Mouse (Mus musculus) heart, embryonic 12.5 days (tissue): ENCODE results near the gene Amdhd2. TPM values are rescaled to one million over a fixed set of nuclear protein-coding genes. Genes with fewer than 3 reads are reported as not detected.
A peak's percentile ranks its signal among the peaks of the same experiment; 100 is the strongest.

Source experiments
- ATAC-seq: fragments of 200-750 bp; cut with Nextera tagmentation; 2 replicates; pipeline ENCODE4 v1.8.0; 2017; ENCODE audit warnings: moderate TSS enrichment, moderate library complexity; ENCODE audit not compliant: insufficient number of reproducible peaks, low FRiP score
- H3K27ac ChIP-seq: fragments of 300-500 bp; sonication (generic); 2 replicates; pipeline ENCODE4 v1.5.1; 2016; ENCODE audit warnings: mild to moderate bottlenecking, moderate library complexity; ENCODE audit not compliant: poor library complexity, severe bottlenecking
- H3K27me3 ChIP-seq: fragments of 300-500 bp; sonication (generic); replicated peaks from 2 replicates; pipeline ENCODE4 v1.6.1; 2016; ENCODE audit warnings: mild to moderate bottlenecking, moderate library complexity
- H3K36me3 ChIP-seq: fragments of 300-500 bp; sonication (generic); 2 replicates; pipeline ENCODE4 v1.6.1; 2016; ENCODE audit warnings: mild to moderate bottlenecking, moderate library complexity
- H3K4me1 ChIP-seq: fragments of 300-500 bp; sonication (generic); replicated peaks from 2 replicates; pipeline ENCODE4 v1.6.1; 2016; ENCODE audit warnings: mild to moderate bottlenecking
- H3K4me2 ChIP-seq: fragments of 300-500 bp; sonication (generic); 2 replicates; pipeline ENCODE4 v1.6.1; 2016; ENCODE audit warnings: mild to moderate bottlenecking, moderate library complexity
- H3K4me3 ChIP-seq: fragments of 300-500 bp; sonication (generic); 2 replicates; pipeline ENCODE4 v1.5.1; 2016; ENCODE audit warnings: mild to moderate bottlenecking
- H3K9ac ChIP-seq: fragments of 300-500 bp; sonication (generic); 2 replicates; pipeline ENCODE4 v1.6.1; 2016; ENCODE audit warnings: mild to moderate bottlenecking, moderate library complexity
- H3K9me3 ChIP-seq: fragments of 300-500 bp; sonication (generic); replicated peaks from 2 replicates; pipeline ENCODE4 v1.6.1; 2016; ENCODE audit warnings: mild to moderate bottlenecking, moderate library complexity
- WGBS: fragments of 180-500 bp; shearing (Covaris S2); methylation state at CpG from one replicate; pipeline ENCODE4 v1.1.7; 2016; 5-methylcytosine and 5-hydroxymethylcytosine counted together
- polyA plus RNA-seq: library from polyadenylated mRNA; unstranded; fragments of >200 nt; fragmentation: Nextera tagmentation; extraction: Ambion mirVana; gene quantifications from 2 replicates; pipeline ENCODE4 v1.2.1, GENCODE M21; 2016

Amdhd2 gene
- polyA plus RNA-seq, 1 experiment from 2014 or later, result 28.8 TPM

DNA sequence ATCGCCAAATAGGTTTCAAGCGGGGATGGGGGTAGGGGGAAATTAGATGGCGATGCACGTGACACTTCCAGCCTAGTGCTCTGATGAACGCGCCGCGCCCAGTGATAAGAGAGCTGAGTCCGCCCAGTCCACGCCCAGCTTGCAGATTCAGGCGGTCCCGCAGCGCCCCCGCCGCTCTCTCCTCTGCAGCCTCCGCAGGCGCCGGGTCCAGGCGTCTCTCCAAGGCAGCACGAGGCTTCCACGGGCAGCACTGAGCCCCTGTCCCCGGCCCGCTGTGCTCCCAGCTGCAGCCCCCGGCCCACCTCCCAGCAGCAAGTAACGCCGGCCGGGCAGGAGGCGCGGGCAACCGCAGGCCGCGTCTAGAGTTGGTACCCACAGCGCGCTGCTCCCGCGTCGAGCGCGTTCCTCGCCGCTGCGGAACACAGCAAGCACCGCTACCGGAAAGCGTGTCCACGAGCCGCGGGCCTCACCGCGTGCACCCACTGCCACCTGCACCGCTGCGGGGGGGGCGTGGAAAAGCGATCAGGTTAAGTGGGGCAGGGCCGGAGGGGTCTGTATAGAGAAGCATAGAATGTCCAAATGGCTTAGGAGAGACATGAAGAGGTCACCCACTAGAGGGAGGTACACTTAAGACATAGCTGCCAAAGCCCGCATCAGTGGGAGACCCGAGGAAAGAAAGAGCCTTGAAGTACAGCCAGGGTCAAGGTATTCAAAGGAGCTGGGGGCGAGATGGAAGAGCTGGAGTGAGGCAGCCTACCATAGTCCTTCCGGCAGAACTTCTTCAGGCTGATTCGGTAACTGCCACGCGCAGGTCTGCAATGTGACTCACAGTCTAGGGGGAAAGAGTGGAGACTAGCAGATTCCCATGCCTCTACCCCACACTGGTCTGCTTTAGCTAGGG is 43.1 kb upstream of the Amdhd2 start:
- H3K27me3 ChIP-seq, result peaks cover 27% of the 10 kb centered on the region
- H3K4me3 ChIP-seq, result peak overlapping the region; percentile 79
- peak; percentile 59 for ATAC-seq
- peak overlapping the region; percentile 89 for H3K4me2 ChIP-seq
- H3K4me1 ChIP-seq, result peaks cover 79% of the 10 kb centered on the region
- peak overlapping the region; percentile 70 for H3K9ac ChIP-seq
- 6% methylated on average over 62 of the region's 62 CpGs for WGBS
- no peaks in the 10 kb centered on the region for H3K9me3 ChIP-seq
- H3K27ac ChIP-seq, result no peak overlapping the region
- no peaks in the 10 kb centered on the region for H3K36me3 ChIP-seq

DNA sequence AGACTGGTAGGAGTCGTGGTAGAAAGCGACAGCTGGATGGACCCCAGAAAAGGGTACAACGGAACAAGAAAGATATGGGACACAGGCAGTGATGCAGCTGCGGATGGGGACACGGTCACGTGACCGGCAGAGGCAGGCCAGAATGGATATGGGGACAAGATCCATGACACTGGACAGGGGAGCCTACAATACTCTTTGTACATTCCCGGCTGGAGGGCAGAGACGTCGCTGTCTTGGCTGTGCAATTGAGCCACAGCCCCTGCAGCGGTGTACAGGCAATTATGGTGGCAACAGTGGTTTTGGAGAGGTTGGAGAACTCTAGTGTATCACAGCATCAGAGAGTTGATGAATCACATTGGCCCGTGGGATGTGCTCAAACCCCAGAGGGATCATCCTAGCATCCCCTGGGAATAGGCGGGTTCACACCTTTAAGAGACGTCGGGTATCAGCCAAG is 42.4 kb upstream of the Amdhd2 start:
- no peak overlapping the region for H3K27ac ChIP-seq
- H3K4me2 ChIP-seq, result peak overlapping the region; percentile 89
- peak overlapping the region; percentile 79 for H3K4me3 ChIP-seq
- ATAC-seq, result peak; percentile 47
- 6% methylated on average over 15 of the region's 15 CpGs for WGBS
- H3K9me3 ChIP-seq, result no peaks in the 10 kb centered on the region
- peaks cover 71% of the 10 kb centered on the region for H3K4me1 ChIP-seq
- H3K36me3 ChIP-seq, result no peaks in the 10 kb centered on the region
- peak overlapping the region; percentile 70; the same call in 1 of the 2 replicates for H3K9ac ChIP-seq
- peaks cover 23% of the 10 kb centered on the region for H3K27me3 ChIP-seq

DNA sequence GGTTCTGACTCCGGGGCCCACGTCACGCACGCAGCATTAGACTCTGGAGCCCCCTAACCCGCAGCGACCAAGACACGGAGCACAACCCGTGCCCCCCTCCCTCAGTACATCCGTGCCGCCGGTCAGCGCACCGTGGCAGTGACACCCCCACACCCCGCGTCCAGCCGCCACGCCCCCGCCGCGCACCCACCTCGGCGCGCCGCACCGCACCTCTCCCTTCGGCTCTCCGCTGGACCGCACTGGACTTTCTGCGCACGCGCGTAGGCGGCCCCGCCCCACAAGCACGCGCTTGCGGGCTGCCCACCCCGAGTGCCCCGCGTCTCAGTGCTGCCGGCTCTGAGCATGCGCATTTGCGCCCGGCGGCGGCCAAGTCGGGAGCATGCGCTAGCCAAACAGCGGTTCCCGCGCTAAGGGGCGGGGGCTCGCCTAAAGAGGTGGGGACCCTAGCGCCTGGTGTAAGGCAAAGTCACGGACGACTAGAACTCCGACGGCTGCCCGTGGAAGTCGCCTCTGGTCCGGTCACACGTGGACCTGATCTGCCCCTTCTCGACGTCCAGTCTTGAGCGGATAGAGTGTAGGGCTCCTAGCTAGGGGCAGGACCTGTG is 41.8 kb upstream of the Amdhd2 start, which contains the start of gene Tbc1d24:
Gene Tbc1d24, minus strand, starts transcription at position 279 of the 605 bp plus-strand sequence.
- Histone ChIP-seq H3K4me3 (peak within 1 kb of the TSS; percentile 79), H3K27me3 (peaks cover 19% of the 10 kb centered on the region), H3K36me3 (no peaks in the 10 kb centered on the region), H3K27ac (no peak within 1 kb of the TSS), H3K9me3 (no peaks in the 10 kb centered on the region), H3K4me2 (peak within 1 kb of the TSS; percentile 89), H3K9ac (peak within 1 kb of the TSS; percentile 85), H3K4me1 (peaks cover 68% of the 10 kb centered on the region)
- peak; percentile 81 for ATAC-seq
- under 1% methylated on average over 65 of the region's 65 CpGs for WGBS

DNA sequence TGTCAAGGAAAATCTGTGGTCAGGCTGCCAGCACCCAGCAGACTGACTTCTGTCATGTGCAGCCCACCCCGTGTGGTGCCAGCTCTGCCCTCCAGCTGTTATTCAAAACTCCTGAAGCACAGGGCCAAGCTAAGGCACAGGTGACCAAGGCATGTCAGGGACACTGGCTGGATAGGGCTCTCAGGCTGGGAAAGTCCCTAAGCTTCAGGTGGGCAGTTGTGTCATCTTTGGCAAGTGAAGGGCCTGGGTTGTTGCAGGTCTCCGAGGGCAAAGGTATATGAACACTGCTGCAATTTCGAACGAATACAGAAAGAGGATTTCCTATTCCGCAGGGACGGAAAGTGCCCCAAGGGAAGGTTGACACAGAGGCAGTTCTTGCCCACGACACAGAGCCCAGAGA is 41.3 kb upstream of the Amdhd2 start:
- WGBS, result 12% methylated on average over 7 of the region's 7 CpGs
- Histone ChIP-seq H3K36me3 (no peaks in the 10 kb centered on the region), H3K27me3 (peaks cover 17% of the 10 kb centered on the region), H3K9me3 (no peaks in the 10 kb centered on the region), H3K4me1 (peaks cover 70% of the 10 kb centered on the region), H3K4me3 (peak overlapping the region; percentile 79), H3K9ac (peak overlapping the region; percentile 85), H3K27ac (no peak overlapping the region), H3K4me2 (peak overlapping the region; percentile 89)
- no peak for ATAC-seq

DNA sequence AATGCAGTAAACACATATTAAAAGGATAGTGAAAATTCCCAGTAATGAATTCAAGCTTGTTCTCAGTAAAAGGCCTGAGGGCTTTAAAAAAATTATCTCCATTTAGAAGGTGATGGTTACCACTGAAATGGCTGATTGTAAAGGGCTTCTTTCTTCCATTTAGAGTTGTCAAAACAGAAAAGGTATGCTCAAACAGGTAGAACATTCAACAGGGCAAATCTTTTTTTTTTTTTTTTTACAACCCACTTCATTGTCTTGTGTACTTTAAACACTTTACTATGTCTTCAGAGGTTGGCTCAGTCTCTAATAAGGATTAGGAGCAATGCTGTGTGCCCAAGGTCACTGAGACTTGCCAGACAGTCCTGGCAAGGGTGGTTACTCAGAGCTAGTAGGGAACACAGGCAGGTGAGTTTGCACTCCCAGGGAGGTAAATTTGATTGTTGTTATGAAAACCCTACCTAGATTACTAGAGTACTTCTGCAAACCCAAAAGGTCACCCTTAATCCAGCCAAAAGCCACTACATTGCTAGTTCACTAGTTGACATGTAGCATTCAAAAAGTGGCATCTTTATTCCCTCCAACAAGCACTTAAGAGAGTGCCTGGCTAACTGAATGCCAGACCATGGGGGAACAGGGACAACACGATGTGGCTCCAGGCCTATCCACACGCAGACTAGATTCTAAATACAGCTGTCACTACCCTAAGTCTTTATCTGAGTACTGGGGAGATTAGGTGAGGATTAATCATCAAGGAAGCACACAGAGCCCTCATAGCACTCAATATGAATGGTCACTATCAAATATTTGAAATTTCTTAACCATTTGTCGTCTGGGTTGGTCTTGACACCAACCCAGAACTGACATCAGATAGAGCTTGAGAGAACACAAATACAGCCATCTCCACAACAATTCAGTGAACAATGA is 40.3 kb upstream of the Amdhd2 start:
- WGBS, result 48% methylated on average over 3 of the region's 3 CpGs
- ATAC-seq, result no peak
- Histone ChIP-seq H3K36me3 (no peaks in the 10 kb centered on the region), H3K4me3 (no peak overlapping the region), H3K27ac (no peak overlapping the region), H3K9ac (no peak overlapping the region), H3K4me2 (peak overlapping the region; percentile 89), H3K27me3 (peaks cover 16% of the 10 kb centered on the region), H3K4me1 (peaks cover 72% of the 10 kb centered on the region), H3K9me3 (no peaks in the 10 kb centered on the region)

DNA sequence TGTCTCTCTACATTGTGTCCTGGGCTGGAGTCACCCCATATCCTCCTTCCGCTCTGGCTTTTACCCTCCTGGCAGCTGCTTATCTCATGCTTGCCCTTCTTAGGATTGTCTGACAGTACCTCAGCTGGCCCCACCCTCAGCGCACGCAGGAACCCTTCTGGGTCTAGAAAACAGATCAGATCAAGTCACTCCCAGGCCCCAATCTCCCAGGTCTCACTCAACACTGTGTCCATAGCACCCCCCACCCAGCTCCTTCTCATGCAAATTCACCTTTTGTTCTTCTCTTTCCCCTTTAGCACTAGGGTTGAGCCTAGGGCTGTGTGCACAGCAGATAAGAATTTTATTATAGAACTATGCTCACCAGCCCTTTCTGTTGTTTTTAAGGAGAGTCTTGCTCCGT is 39.5 kb upstream of the Amdhd2 start:
- Histone ChIP-seq H3K36me3 (no peaks in the 10 kb centered on the region), H3K9me3 (no peaks in the 10 kb centered on the region), H3K4me3 (no peak overlapping the region), H3K4me2 (peak overlapping the region; percentile 35; the same call in 1 of the 2 replicates), H3K27me3 (peaks cover 13% of the 10 kb centered on the region), H3K27ac (no peak overlapping the region), H3K9ac (no peak overlapping the region), H3K4me1 (peaks cover 65% of the 10 kb centered on the region)
- WGBS, result 17% methylated on average over 4 of the region's 4 CpGs
- ATAC-seq, result 0 out of 2 replicates have a peak, but pooled peaks have one; percentile 2

DNA sequence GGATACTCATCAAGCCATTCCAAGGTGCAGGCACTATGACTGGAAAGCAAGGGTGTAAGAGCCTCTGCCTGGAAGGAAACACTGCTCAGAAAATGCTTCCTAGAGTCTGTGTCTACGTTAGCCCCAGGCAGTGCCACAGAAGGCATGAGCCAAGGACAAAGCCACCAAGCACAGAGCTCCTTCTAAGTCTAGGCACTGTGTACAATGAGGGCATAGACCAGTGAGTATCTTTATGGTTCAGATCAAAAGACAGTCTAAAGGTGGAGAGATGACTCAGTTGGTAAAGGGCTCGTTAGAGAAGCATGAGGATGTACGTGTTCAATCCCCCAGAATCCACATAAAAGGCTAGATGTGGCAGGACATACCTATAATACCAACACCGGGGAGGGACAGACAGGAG is 37.5 kb upstream of the Amdhd2 start:
- 77% methylated on average over 4 of the region's 4 CpGs for WGBS
- Histone ChIP-seq H3K4me2 (no peak overlapping the region), H3K27ac (no peak overlapping the region), H3K4me1 (peaks cover 65% of the 10 kb centered on the region), H3K27me3 (no peaks in the 10 kb centered on the region), H3K4me3 (no peak overlapping the region), H3K9me3 (no peaks in the 10 kb centered on the region), H3K36me3 (no peaks in the 10 kb centered on the region), H3K9ac (no peak overlapping the region)
- ATAC-seq, result no peak

DNA sequence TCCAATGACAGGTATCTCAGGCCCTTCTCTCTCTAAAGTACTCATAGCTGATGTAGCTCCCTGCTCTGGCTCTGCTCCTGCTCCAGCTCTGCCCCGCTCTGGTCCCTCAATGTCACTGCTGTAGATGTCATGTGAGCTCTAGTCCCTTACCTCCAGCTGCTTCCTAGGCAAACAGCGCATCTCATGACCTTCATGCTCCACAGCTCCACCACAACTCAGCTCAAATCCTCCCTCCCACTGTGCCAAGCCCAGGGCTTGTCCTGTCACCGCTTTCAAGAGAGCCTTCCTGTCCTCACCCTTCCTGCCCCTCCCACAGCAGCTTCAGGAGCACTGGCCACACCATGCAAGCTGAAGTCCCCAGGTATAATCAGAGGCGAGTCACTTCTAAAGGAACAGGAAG is 36.2 kb upstream of the Amdhd2 start:
- H3K9ac ChIP-seq, result no peak overlapping the region
- no peak overlapping the region for H3K4me2 ChIP-seq
- peaks cover 67% of the 10 kb centered on the region for H3K4me1 ChIP-seq
- H3K36me3 ChIP-seq, result no peaks in the 10 kb centered on the region
- 32% methylated on average over 4 of the region's 4 CpGs for WGBS
- H3K27me3 ChIP-seq, result no peaks in the 10 kb centered on the region
- no peak overlapping the region for H3K4me3 ChIP-seq
- no peak for ATAC-seq
- H3K9me3 ChIP-seq, result no peaks in the 10 kb centered on the region
- no peak overlapping the region for H3K27ac ChIP-seq

DNA sequence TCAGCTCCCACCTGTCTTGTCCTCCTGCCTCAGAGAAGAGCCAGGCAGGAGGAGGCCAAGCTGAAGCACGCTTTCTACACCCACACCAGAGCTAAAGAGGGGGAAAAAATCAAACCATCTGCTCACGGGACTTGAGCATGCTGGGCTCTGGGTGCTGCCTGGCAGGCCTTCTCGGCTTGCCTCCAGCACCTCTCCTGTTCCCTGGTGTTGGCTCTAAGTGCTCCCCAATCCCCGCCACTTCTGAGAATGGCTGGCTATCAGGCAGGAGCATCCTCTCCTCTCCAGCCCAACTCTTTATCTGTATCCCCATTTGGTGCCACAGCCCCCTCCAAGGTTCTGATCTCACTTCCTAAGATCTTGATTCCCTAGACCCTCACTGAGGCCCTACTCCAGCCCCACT is 35.7 kb upstream of the Amdhd2 start:
- Histone ChIP-seq H3K4me2 (no peak overlapping the region), H3K9me3 (no peaks in the 10 kb centered on the region), H3K27ac (no peak overlapping the region), H3K27me3 (no peaks in the 10 kb centered on the region), H3K4me3 (no peak overlapping the region), H3K9ac (no peak overlapping the region), H3K36me3 (no peaks in the 10 kb centered on the region), H3K4me1 (peaks cover 67% of the 10 kb centered on the region)
- 77% methylated on average over 4 of the region's 4 CpGs for WGBS
- ATAC-seq, result no peak

DNA sequence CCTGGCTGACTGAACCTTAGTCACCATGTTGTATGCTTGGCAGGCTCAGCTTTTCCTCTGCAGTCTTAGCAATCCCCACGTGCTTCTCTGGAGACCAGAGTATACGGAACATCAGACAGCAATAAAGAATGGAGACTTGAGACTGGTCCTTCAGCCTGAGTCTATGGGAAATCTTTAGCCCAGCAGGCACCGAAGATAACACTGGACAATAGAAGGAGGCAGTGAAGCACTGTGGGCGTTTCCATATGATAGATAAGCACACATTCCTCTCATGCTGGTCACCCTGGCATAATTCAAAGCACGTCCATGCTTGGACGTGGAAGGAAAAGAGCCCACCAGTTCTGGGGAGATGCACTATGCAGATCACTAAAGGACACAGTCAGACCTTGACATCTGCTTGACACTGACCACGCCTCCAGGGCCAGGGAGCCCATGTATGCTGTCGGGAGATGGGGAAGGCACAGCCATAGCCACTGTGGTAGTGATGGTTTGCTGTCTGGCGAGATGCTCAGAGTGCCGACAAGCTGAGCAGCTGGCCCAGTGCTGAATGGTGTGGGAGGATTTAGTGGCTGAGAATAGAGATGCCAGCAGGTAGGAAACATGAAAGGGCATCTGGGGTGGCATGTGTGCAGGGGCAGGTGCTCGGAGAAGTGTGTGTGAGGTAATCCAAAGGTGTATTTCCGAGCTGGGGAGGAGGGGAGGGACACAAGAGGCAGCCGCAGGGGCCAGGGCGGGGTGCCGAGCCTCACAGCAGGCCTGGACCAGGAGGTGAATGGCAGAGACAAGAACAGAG is 33.7 kb upstream of the Amdhd2 start:
- no peak overlapping the region for H3K4me2 ChIP-seq
- peak; percentile 34 for ATAC-seq
- H3K4me1 ChIP-seq, result peaks cover 59% of the 10 kb centered on the region
- no peak overlapping the region for H3K27ac ChIP-seq
- WGBS, result 35% methylated on average over 15 of the region's 15 CpGs
- H3K9me3 ChIP-seq, result no peaks in the 10 kb centered on the region
- no peak overlapping the region for H3K4me3 ChIP-seq
- no peak overlapping the region for H3K9ac ChIP-seq
- no peaks in the 10 kb centered on the region for H3K27me3 ChIP-seq
- no peaks in the 10 kb centered on the region for H3K36me3 ChIP-seq
